Mouse (Mus musculus) cortical plate, adult 2 months (tissue): Measurements from ENCODE around the gene Trim30b.

Source experiments
- CTCF ChIP-seq: fragments of 200-500 bp; IDR thresholded peaks from 2 replicates; pipeline ENCODE4 v1.5.1; 2011; ENCODE audit warnings: mild to moderate bottlenecking, control low read depth, low read length; ENCODE audit not compliant: insufficient read depth; ENCODE audit errors: extremely low read depth
- POLR2A ChIP-seq: fragments of 200-500 bp; IDR thresholded peaks from 2 replicates; pipeline ENCODE4 v1.6.1; 2011; ENCODE audit warnings: mild to moderate bottlenecking, low read length, control low read depth; ENCODE audit not compliant: insufficient read depth; ENCODE audit errors: extremely low read depth

DNA sequence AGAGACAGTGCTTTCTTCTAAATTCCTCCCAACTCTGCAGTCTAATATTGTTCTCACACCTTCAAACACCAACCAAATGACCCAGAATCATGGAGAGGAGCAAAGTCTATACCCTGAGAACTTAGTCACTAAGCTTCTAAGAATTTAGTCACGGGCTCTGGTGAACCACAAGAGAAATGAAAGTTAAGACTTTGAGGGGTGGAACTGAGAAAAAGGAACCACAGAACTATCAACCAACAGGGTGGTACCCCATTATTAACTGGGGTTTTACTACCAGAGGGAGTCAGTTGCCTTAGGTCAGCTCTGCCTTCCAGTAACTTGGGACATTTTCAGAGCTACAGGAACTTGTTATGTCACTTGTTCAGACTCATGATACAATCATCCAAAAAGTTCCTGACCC, 31.0 kb upstream of the Trim30b start, which contains the start of gene Trim30c:
- TF ChIP-seq CTCF (no peak), POLR2A (no peak)
